Mouse (Mus musculus) heart, postnatal 14 days (tissue): Measurements from ENCODE around the gene Ube2d3. TPM values are rescaled to one million over a fixed set of nuclear protein-coding genes. Genes with fewer than 3 reads are reported as not detected.
"Not testable (repeated sequence)": the region's sequence is repeated elsewhere in the genome, so short reads cannot be mapped to it uniquely, and the experiment has no call there.

Experiments used
- DNase-seq, 2 experiments: peaks; one replicate each; pipeline ENCODE4 v3.0.0; 2021 to 2022
- intact Hi-C: fragments of 180-260 bp; cut with DNase I; formaldehyde crosslinking; loops from one replicate; pipeline ENCODE4 v1.15.1; 2025
- total RNA-seq, 2 experiments: library from RNA; stranded (reverse); gene quantifications; 2 replicates each; pipeline ENCODE4 v1.2.3; 2021

Gene Ube2d3
- total RNA-seq, 2 experiments from 2014 or later = 292 to 344 TPM

GRCm38 (mm10) chr3:135423608-135424212, 14.2 kb upstream of the Ube2d3 start, which contains the start of gene Cisd2:
Cisd2 (minus strand) TSS chr3:135423925.
- DNase-seq = no peak
- intact Hi-C loops = loop anchor here (2.0 kb wide), 1 partner anchor 15 kb away; the partner anchor contains the start of gene Ube2d3

- intact Hi-C loops = loop anchor here (5.0 kb wide), 2 partner anchors 35 to 255 kb away; partner anchors contain the start of gene Nfkb1
- DNase-seq = no peak
These were observed 890 bp upstream of the Ube2d3 start for GRCm38 (mm10) chr3:135436901-135437616.

GRCm38 (mm10) chr3:135438531-135438912, 573 bp downstream of the Ube2d3 start:
- intact Hi-C loops = loop anchor here (2.0 to 5.0 kb wide), 3 partner anchors 16 to 254 kb away; partner anchors contain the start of genes Cisd2 and Nfkb1
- peak; percentile 94 to 97 for DNase-seq

GRCm38 (mm10) chr3:135438913-135439531, 1.1 kb downstream of the Ube2d3 start:
- intact Hi-C loops = loop anchor here (2.0 to 5.0 kb wide), 3 partner anchors 16 to 253 kb away; partner anchors contain the start of genes Cisd2 and Nfkb1
- peak; percentile 86 to 89 for DNase-seq

GRCm38 (mm10) chr3:135439651-135440050, 1.7 kb downstream of the Ube2d3 start:
- DNase-seq = no peak
- intact Hi-C loops = loop anchor here (2.0 to 10.0 kb wide), 5 partner anchors 15 to 253 kb away; partner anchors contain the start of genes Cisd2 and Nfkb1

- intact Hi-C loops = loop anchor here (2.0 to 10.0 kb wide), 2 partner anchors 15 to 65 kb away; no protein-coding TSS in a partner anchor
- DNase-seq = peak; percentile 15 to 22
These were observed 2.3 kb downstream of the Ube2d3 start for GRCm38 (mm10) chr3:135440221-135440620.

GRCm38 (mm10) chr3:135440621-135441020, 2.7 kb downstream of the Ube2d3 start:
- DNase-seq = no peak
- intact Hi-C loops = loop anchor here (2.0 to 10.0 kb wide), 2 partner anchors 14 to 64 kb away; no protein-coding TSS in a partner anchor

- intact Hi-C loops = loop anchor here (10.0 kb wide), 1 partner anchor 60 kb away; no protein-coding TSS in a partner anchor
- no peak for DNase-seq
These were observed 7.0 kb downstream of the Ube2d3 start for GRCm38 (mm10) chr3:135444930-135445329.

- DNase-seq = no peak
- intact Hi-C loops = no loop called here
These were observed 21.0 kb downstream of the Ube2d3 start for GRCm38 (mm10) chr3:135458981-135459380.

GRCm38 (mm10) chr3:135468402-135468801, 30.5 kb downstream of the Ube2d3 start:
- no peak for DNase-seq

GRCm38 (mm10) chr3:135469146-135469545, 31.2 kb downstream of the Ube2d3 start:
- no peak for DNase-seq
- intact Hi-C loops = loop anchor here (10.0 kb wide), 1 partner anchor 116 kb away; no protein-coding TSS in a partner anchor

More at GRCm38 (mm10) chr3:135468402-135468801, 30.5 kb downstream of the Ube2d3 start:
- intact Hi-C loops = loop anchor here (10.0 kb wide), 1 partner anchor 116 kb away; no protein-coding TSS in a partner anchor

GRCm38 (mm10) chr3:135469974-135470373, 32.0 kb downstream of the Ube2d3 start:
- DNase-seq = peak; percentile 64 to 77
- intact Hi-C loops = loop anchor here (10.0 kb wide), 1 partner anchor 115 kb away; no protein-coding TSS in a partner anchor

GRCm38 (mm10) chr3:135470823-135471222, 32.9 kb downstream of the Ube2d3 start:
- DNase-seq = no peak
- intact Hi-C loops = no loop called here

GRCm38 (mm10) chr3:135475025-135475424, 37.1 kb downstream of the Ube2d3 start:
- intact Hi-C loops = no loop called here
- no peak for DNase-seq

- intact Hi-C loops = no loop called here
- no peak for DNase-seq
These were observed 38.3 kb downstream of the Ube2d3 start for GRCm38 (mm10) chr3:135476286-135476685.

- DNase-seq = no peak
- intact Hi-C loops = no loop called here
These were observed 39.0 kb downstream of the Ube2d3 start for GRCm38 (mm10) chr3:135476977-135477376.

GRCm38 (mm10) chr3:135479090-135479489, 41.1 kb downstream of the Ube2d3 start:
- DNase-seq, intact Hi-C loops: not testable (repeated sequence)

GRCm38 (mm10) chr3:135480767-135481166, 42.8 kb downstream of the Ube2d3 start:
- intact Hi-C loops = no loop called here
- no peak for DNase-seq

- intact Hi-C loops = no loop called here
- no peak for DNase-seq
These were observed 43.7 kb downstream of the Ube2d3 start for GRCm38 (mm10) chr3:135481608-135482007.

GRCm38 (mm10) chr3:135484650-135485049, 46.7 kb downstream of the Ube2d3 start:
- DNase-seq, intact Hi-C loops: not testable (repeated sequence)
